Mouse (Mus musculus) neural tube, postnatal 0 days (tissue): ENCODE results near the gene Slc13a2. TPM values are rescaled to one million over a fixed set of nuclear protein-coding genes. Genes with fewer than 3 reads are reported as not detected.

Experiments
- polyA plus RNA-seq: library from polyadenylated mRNA; unstranded; fragments of >200 nt; fragmentation: Nextera tagmentation; extraction: Ambion mirVana; gene quantifications from 2 replicates; pipeline ENCODE4 v1.2.1, GENCODE M21; 2015

Gene Slc13a2
- not detected in 2 replicates for polyA plus RNA-seq

GRCm38 (mm10) chr11:78422055-78422819, at the start of gene Slc13a2:
TSS of gene Slc13a2 (minus strand) at chr11:78422217.

GRCm38 (mm10) chr11:78465568-78466180, 43.7 kb upstream of the Slc13a2 start, which contains the start of gene Slc46a1:
TSS of gene Slc46a1 (plus strand) at chr11:78465697.

GRCm38 (mm10) chr11:78386508-78387043, 35.4 kb downstream of the Slc13a2 start, which contains the start of gene Foxn1:
TSS of gene Foxn1 (minus strand) at chr11:78386558.

Other genes with a start within 250 kb of the Slc13a2 start
- gene Nek8, start 245.5 kb downstream of the Slc13a2 start, polyA plus RNA-seq, result 7.4 and 8.0 TPM in 2 replicates
- 48.5 and 53.4 TPM in 2 replicates for gene Tlcd1, start 245.5 kb downstream of the Slc13a2 start, polyA plus RNA-seq
- 812 and 926 TPM in 2 replicates for gene Rpl23a, start 238.6 kb downstream of the Slc13a2 start, polyA plus RNA-seq
- gene Rab34, start 233.8 kb downstream of the Slc13a2 start, polyA plus RNA-seq, result 74.3 and 78.3 TPM in 2 replicates
- 6.6 and 8.0 TPM in 2 replicates for gene Proca1, start 228.8 kb downstream of the Slc13a2 start, polyA plus RNA-seq
- 123 TPM in 2 replicates for gene Sdf2, start 176.5 kb downstream of the Slc13a2 start, polyA plus RNA-seq
- 15.2 and 17.7 TPM in 2 replicates for gene Supt6, start 176.2 kb downstream of the Slc13a2 start, polyA plus RNA-seq
- 90.2 and 105 TPM in 2 replicates for gene 2610507B11Rik, start 160.5 kb downstream of the Slc13a2 start, polyA plus RNA-seq
- 0.13 and 0.22 TPM in 2 replicates for gene BC030499, start 131.4 kb downstream of the Slc13a2 start, polyA plus RNA-seq
- gene Spag5, start 120.7 kb downstream of the Slc13a2 start, polyA plus RNA-seq, result 7.5 and 7.9 TPM in 2 replicates
- gene Aldoc, start 99.2 kb downstream of the Slc13a2 start, polyA plus RNA-seq, result 1,117 and 1,134 TPM in 2 replicates
- gene Pigs, start 93.8 kb downstream of the Slc13a2 start, polyA plus RNA-seq, result 90.8 and 112 TPM in 2 replicates
- 97.8 and 99.2 TPM in 2 replicates for gene Unc119, start 78.7 kb downstream of the Slc13a2 start, polyA plus RNA-seq
- not detected in 2 replicates for gene Foxn1, start 35.7 kb downstream of the Slc13a2 start, polyA plus RNA-seq
- gene Slc46a1, start 43.5 kb upstream of the Slc13a2 start, polyA plus RNA-seq, result 20.6 and 23.2 TPM in 2 replicates
- gene Sarm1, start 75.5 kb upstream of the Slc13a2 start, polyA plus RNA-seq, result 30.9 and 37.9 TPM in 2 replicates
- 134 and 170 TPM in 2 replicates for gene Vtn, start 76.9 kb upstream of the Slc13a2 start, polyA plus RNA-seq
- 0.12 TPM in 1 of 2 replicates, not detected in the other for gene Sebox, start 81.2 kb upstream of the Slc13a2 start, polyA plus RNA-seq
- 84.7 and 90.1 TPM in 2 replicates for gene Tmem199, start 90.0 kb upstream of the Slc13a2 start, polyA plus RNA-seq
- 167 and 168 TPM in 2 replicates for gene Poldip2, start 90.0 kb upstream of the Slc13a2 start, polyA plus RNA-seq
- 49.3 and 51.3 TPM in 2 replicates for gene Tnfaip1, start 114.1 kb upstream of the Slc13a2 start, polyA plus RNA-seq
- gene Ift20, start 114.1 kb upstream of the Slc13a2 start, polyA plus RNA-seq, result 131 and 141 TPM in 2 replicates
- 51.4 and 53.5 TPM in 2 replicates for gene Tmem97, start 128.6 kb upstream of the Slc13a2 start, polyA plus RNA-seq